Mouse (Mus musculus) kidney, adult 2 months (tissue): Measurements from ENCODE around the gene Slc24a3. TPM values are rescaled to one million over a fixed set of nuclear protein-coding genes. Genes with fewer than 3 reads are reported as not detected.

Experiments
- DNase-seq: peaks from one replicate; pipeline ENCODE4 v3.0.0; 2021
- H3K27ac ChIP-seq: fragments of 200-500 bp; 2 replicates; pipeline ENCODE4 v1.5.1; 2012; ENCODE audit warnings: low read depth, low read length, control low read depth, inconsistent platforms; ENCODE audit not compliant: insufficient read depth
- H3K27me3 ChIP-seq: fragments of 200-500 bp; replicated peaks from 2 replicates; pipeline ENCODE4 v1.6.1; 2012; ENCODE audit warnings: mild to moderate bottlenecking, moderate library complexity, low read length, inconsistent platforms; ENCODE audit not compliant: control insufficient read depth, insufficient read depth
- H3K36me3 ChIP-seq: fragments of 200-500 bp; 2 replicates; pipeline ENCODE4 v1.6.1; 2012; ENCODE audit warnings: mild to moderate bottlenecking, moderate library complexity, low read length, inconsistent platforms; ENCODE audit not compliant: control insufficient read depth, insufficient read depth
- H3K4me1 ChIP-seq: fragments of 200-500 bp; 2 replicates; pipeline ENCODE4 v1.6.1; 2011; ENCODE audit warnings: low read length; ENCODE audit not compliant: control insufficient read depth, insufficient read depth
- H3K4me3 ChIP-seq: fragments of 200-500 bp; 2 replicates; pipeline ENCODE4 v1.5.1; 2011; ENCODE audit warnings: mild to moderate bottlenecking, low read depth, low read length, control low read depth; ENCODE audit not compliant: insufficient read depth
- CTCF ChIP-seq: fragments of 200-500 bp; conservative IDR thresholded peaks from 2 replicates; pipeline ENCODE4 v1.5.1; 2011; ENCODE audit warnings: low read depth, mild to moderate bottlenecking, control low read depth, low read length, moderate library complexity, mixed read lengths; ENCODE audit not compliant: insufficient read depth, insufficient read length
- POLR2A ChIP-seq: fragments of 200-500 bp; IDR thresholded peaks from one replicate; pipeline ENCODE4 v1.6.1; 2011; ENCODE audit warnings: low read depth, low read length, control low read depth
- WGBS: fragments of 180-500 bp; shearing (Covaris S2); methylation state at CpG from one replicate; pipeline ENCODE4 v1.1.7; 2018; 5-methylcytosine and 5-hydroxymethylcytosine counted together
- polyA plus RNA-seq: library from polyadenylated mRNA; depleted of rRNA; stranded (reverse); fragments of >200 nt; gene quantifications from 2 replicates; pipeline ENCODE4 v1.2.3, GENCODE M21; 2012

Slc24a3 gene
- polyA plus RNA-seq, 1 experiment = 3.4 TPM

GRCm38 (mm10) chr2:145613705-145614104 lies 446.2 kb downstream of the Slc24a3 start:
- DNase-seq = peak; percentile 27
- TF ChIP-seq CTCF = no peak
- no peak for TF ChIP-seq POLR2A
- no peak overlapping the region for H3K27ac ChIP-seq
- H3K36me3 ChIP-seq = no peaks in the 10 kb centered on the region
- H3K27me3 ChIP-seq = no peaks in the 10 kb centered on the region
- no peaks in the 10 kb centered on the region for H3K4me1 ChIP-seq
- WGBS = 51% methylated on average over 8 of the region's 8 CpGs
- no peak overlapping the region for H3K4me3 ChIP-seq

GRCm38 (mm10) chr2:145619688-145620087 lies 452.1 kb downstream of the Slc24a3 start:
- DNase-seq = no peak
- no peaks in the 10 kb centered on the region for H3K4me1 ChIP-seq
- no peak overlapping the region for H3K27ac ChIP-seq
- no peak for TF ChIP-seq CTCF
- no peak for TF ChIP-seq POLR2A
- H3K4me3 ChIP-seq = no peak overlapping the region
- WGBS = 73% methylated on average over 4 of the region's 4 CpGs
- H3K36me3 ChIP-seq = no peaks in the 10 kb centered on the region
- no peaks in the 10 kb centered on the region for H3K27me3 ChIP-seq

- no peak for DNase-seq
- H3K27me3 ChIP-seq = no peaks in the 10 kb centered on the region
- H3K4me3 ChIP-seq = no peak overlapping the region
- H3K27ac ChIP-seq = no peak overlapping the region
- no peaks in the 10 kb centered on the region for H3K4me1 ChIP-seq
- H3K36me3 ChIP-seq = no peaks in the 10 kb centered on the region
- TF ChIP-seq POLR2A (no peak), CTCF (no peak)
Measured at GRCm38 (mm10) chr2:145620709-145621108, 453.2 kb downstream of the Slc24a3 start.

- Histone ChIP-seq H3K4me3 (no peak overlapping the region), H3K27me3 (no peaks in the 10 kb centered on the region), H3K4me1 (no peaks in the 10 kb centered on the region), H3K36me3 (no peaks in the 10 kb centered on the region), H3K27ac (no peak overlapping the region)
- DNase-seq = no peak
- TF ChIP-seq CTCF = no peak
- no peak for TF ChIP-seq POLR2A
- 58% methylated on average over 9 of the region's 9 CpGs for WGBS
Measured at GRCm38 (mm10) chr2:145621119-145621518, 453.6 kb downstream of the Slc24a3 start.

- Histone ChIP-seq H3K4me1 (no peaks in the 10 kb centered on the region), H3K36me3 (no peaks in the 10 kb centered on the region), H3K27me3 (no peaks in the 10 kb centered on the region), H3K27ac (no peak overlapping the region), H3K4me3 (no peak overlapping the region)
- TF ChIP-seq CTCF (no peak), POLR2A (no peak)
- DNase-seq = no peak
- 84% methylated on average over 6 of the region's 6 CpGs for WGBS
Measured at GRCm38 (mm10) chr2:145631123-145631798, 463.7 kb downstream of the Slc24a3 start.

GRCm38 (mm10) chr2:145631799-145632174 lies 464.2 kb downstream of the Slc24a3 start:
- Histone ChIP-seq H3K36me3 (no peaks in the 10 kb centered on the region), H3K4me1 (no peaks in the 10 kb centered on the region), H3K27ac (no peak overlapping the region), H3K27me3 (no peaks in the 10 kb centered on the region), H3K4me3 (no peak overlapping the region)
- 68% methylated on average over 4 of the region's 4 CpGs for WGBS
- TF ChIP-seq POLR2A = no peak
- no peak for TF ChIP-seq CTCF
- DNase-seq = no peak

GRCm38 (mm10) chr2:145633811-145634210 lies 466.3 kb downstream of the Slc24a3 start:
- Histone ChIP-seq H3K27me3 (no peaks in the 10 kb centered on the region), H3K4me1 (no peaks in the 10 kb centered on the region), H3K4me3 (no peak overlapping the region), H3K36me3 (no peaks in the 10 kb centered on the region), H3K27ac (no peak overlapping the region)
- WGBS = 57% methylated on average over 5 of the region's 5 CpGs
- TF ChIP-seq POLR2A (no peak), CTCF (no peak)
- no peak for DNase-seq
